Mouse (Mus musculus) midbrain, embryonic 12.5 days (tissue): ENCODE data around the gene Crybg3. TPM values are rescaled to one million over a fixed set of nuclear protein-coding genes. Genes with fewer than 3 reads are reported as not detected.

Experiments used
- ATAC-seq: fragments of 200-750 bp; cut with Nextera tagmentation; 2 replicates; pipeline ENCODE4 v1.8.0; 2017; ENCODE audit warnings: low read depth, moderate TSS enrichment, moderate library complexity; ENCODE audit not compliant: low FRiP score
- H3K27ac ChIP-seq: fragments of 300-500 bp; sonication (generic); replicated peaks from 2 replicates; pipeline ENCODE4 v1.5.1; 2016; ENCODE audit warnings: mild to moderate bottlenecking
- H3K27me3 ChIP-seq: fragments of 300-500 bp; sonication (generic); 2 replicates; pipeline ENCODE4 v1.6.1; 2016; ENCODE audit warnings: mild to moderate bottlenecking
- H3K36me3 ChIP-seq: fragments of 300-500 bp; sonication (generic); 2 replicates; pipeline ENCODE4 v1.6.1; 2016
- H3K4me1 ChIP-seq: fragments of 300-500 bp; sonication (generic); 2 replicates; pipeline ENCODE4 v1.6.1; 2016
- H3K4me2 ChIP-seq: fragments of 300-500 bp; sonication (generic); replicated peaks from 2 replicates; pipeline ENCODE4 v1.6.1; 2016; ENCODE audit warnings: mild to moderate bottlenecking, moderate library complexity
- H3K4me3 ChIP-seq: fragments of 300-500 bp; sonication (generic); 2 replicates; pipeline ENCODE4 v1.5.1; 2016; ENCODE audit warnings: mild to moderate bottlenecking
- H3K9ac ChIP-seq: fragments of 300-500 bp; sonication (generic); replicated peaks from 2 replicates; pipeline ENCODE4 v1.6.1; 2016; ENCODE audit warnings: mild to moderate bottlenecking, moderate library complexity
- H3K9me3 ChIP-seq: fragments of 300-500 bp; sonication (generic); 2 replicates; pipeline ENCODE4 v1.6.1; 2016; ENCODE audit warnings: mild to moderate bottlenecking
- WGBS: fragments of 180-500 bp; shearing (Covaris S2); methylation state at CpG from one replicate; pipeline ENCODE4 v1.1.7; 2016; 5-methylcytosine and 5-hydroxymethylcytosine counted together
- polyA plus RNA-seq: library from polyadenylated mRNA; unstranded; fragments of >200 nt; fragmentation: Nextera tagmentation; extraction: Ambion mirVana; gene quantifications from 2 replicates; pipeline ENCODE4 v1.2.1, GENCODE M21; 2016

The Crybg3 gene
- polyA plus RNA-seq, 1 experiment from 2014 or later, result 5.5 TPM

DNA sequence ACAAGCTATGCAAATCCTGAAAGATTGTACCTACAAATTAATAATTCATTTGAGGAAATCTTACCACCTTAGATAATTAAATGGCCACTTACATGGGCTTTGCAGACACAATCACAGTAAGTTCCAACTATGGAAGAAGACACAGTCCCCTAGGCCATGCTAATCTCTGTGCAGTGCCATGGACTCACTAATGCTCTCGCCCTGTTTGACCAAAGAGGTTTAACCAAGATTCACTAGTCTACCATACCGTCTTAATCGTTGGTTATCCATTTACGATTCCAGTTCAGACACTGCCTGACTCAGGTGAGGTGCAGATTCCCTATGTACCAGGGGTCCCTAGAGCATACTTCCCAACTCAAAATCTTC lies 52.2 kb downstream of the Crybg3 start:
- peak; percentile 39; the same call in 1 of the 2 replicates for ATAC-seq
- H3K27me3 ChIP-seq, result no peaks in the 10 kb centered on the region
- H3K9me3 ChIP-seq, result no peaks in the 10 kb centered on the region
- H3K4me2 ChIP-seq, result no peak overlapping the region
- H3K36me3 ChIP-seq, result no peaks in the 10 kb centered on the region
- H3K9ac ChIP-seq, result no peak overlapping the region
- H3K4me1 ChIP-seq, result peaks cover 14% of the 10 kb centered on the region; the same call in 1 of the 2 replicates
- no peak overlapping the region for H3K4me3 ChIP-seq
- 94% methylated on average over 4 of the region's 4 CpGs for WGBS
- H3K27ac ChIP-seq, result no peak overlapping the region

GRCm38 (mm10) chr16:59547887-59548581 lies 52.7 kb downstream of the Crybg3 start:
- Histone ChIP-seq H3K36me3 (no peaks in the 10 kb centered on the region), H3K9me3 (no peaks in the 10 kb centered on the region), H3K4me1 (peaks cover 14% of the 10 kb centered on the region; the same call in 1 of the 2 replicates), H3K9ac (no peak overlapping the region), H3K4me3 (no peak overlapping the region), H3K4me2 (no peak overlapping the region), H3K27ac (peak overlapping the region; percentile 52; the same call in 1 of the 2 replicates), H3K27me3 (no peaks in the 10 kb centered on the region)
- WGBS, result 71% methylated on average over 14 of the region's 14 CpGs
- peak; percentile 16; the same call in 1 of the 2 replicates for ATAC-seq

GRCm38 (mm10) chr16:59547466-59547865 lies 53.3 kb downstream of the Crybg3 start:
- Histone ChIP-seq H3K27me3 (no peaks in the 10 kb centered on the region), H3K9ac (no peak overlapping the region), H3K4me1 (peaks cover 14% of the 10 kb centered on the region; the same call in 1 of the 2 replicates), H3K27ac (no peak overlapping the region), H3K36me3 (no peaks in the 10 kb centered on the region), H3K4me3 (no peak overlapping the region), H3K9me3 (no peaks in the 10 kb centered on the region), H3K4me2 (no peak overlapping the region)
- peak; percentile 20; the same call in 1 of the 2 replicates for ATAC-seq
- WGBS, result 46% methylated on average over 4 of the region's 4 CpGs

DNA sequence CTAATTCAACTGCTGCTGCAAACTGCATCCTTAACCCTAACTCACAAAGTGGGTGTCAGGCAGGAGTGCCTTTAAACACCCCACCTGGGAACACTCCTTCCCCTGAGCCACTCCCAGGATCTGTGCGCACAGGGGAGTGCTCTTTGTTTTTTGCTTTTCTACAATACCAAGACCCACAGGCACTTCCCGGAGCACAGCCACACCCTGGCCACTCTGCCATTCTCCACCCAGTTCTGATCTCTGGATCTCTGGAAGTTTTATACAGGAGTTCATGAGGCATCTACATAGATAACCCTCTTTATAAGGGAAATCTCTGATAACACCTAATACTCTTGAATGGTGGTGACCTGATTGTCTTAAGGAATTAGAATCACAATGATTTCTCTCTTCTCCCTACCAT lies 55.4 kb downstream of the Crybg3 start:
- ATAC-seq, result no peak
- Histone ChIP-seq H3K9ac (no peak overlapping the region), H3K9me3 (no peaks in the 10 kb centered on the region), H3K27me3 (no peaks in the 10 kb centered on the region), H3K36me3 (no peaks in the 10 kb centered on the region), H3K4me1 (peaks cover 14% of the 10 kb centered on the region; the same call in 1 of the 2 replicates), H3K4me3 (no peak overlapping the region), H3K27ac (no peak overlapping the region), H3K4me2 (no peak overlapping the region)
- WGBS, result 87% methylated on average over 2 of the region's 2 CpGs

DNA sequence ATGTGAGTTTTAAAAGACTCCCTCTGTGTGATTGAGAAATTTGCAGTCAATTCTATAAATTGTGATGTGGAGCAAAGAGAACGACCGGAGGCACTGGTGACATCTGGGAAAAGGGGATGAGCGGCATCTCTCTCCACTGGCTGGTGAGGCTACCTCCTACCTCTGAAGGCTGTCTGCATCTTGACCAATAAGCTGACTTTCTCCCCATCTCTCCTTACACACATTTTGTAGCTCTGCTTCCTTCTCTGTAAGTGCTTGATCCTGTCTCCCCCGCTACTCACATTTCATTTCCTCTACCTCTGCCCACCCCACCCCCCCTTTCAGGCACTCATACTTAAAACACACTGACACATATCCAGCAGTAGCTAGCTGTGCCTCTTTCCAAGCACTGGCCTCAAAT lies 59.4 kb downstream of the Crybg3 start:
- Histone ChIP-seq H3K9me3 (no peaks in the 10 kb centered on the region), H3K9ac (no peak overlapping the region), H3K4me1 (no peaks in the 10 kb centered on the region), H3K27ac (no peak overlapping the region), H3K4me2 (no peak overlapping the region), H3K36me3 (0 out of 2 replicates have a peak, but pooled peaks cover 2% of the 10 kb centered on the region), H3K27me3 (no peaks in the 10 kb centered on the region), H3K4me3 (no peak overlapping the region)
- ATAC-seq, result no peak
- WGBS, result 85% methylated on average over 4 of the region's 4 CpGs

- no peaks in the 10 kb centered on the region for H3K4me1 ChIP-seq
- H3K4me2 ChIP-seq, result no peak overlapping the region
- H3K27me3 ChIP-seq, result no peaks in the 10 kb centered on the region
- WGBS, result 89% methylated on average over 3 of the region's 3 CpGs
- H3K9ac ChIP-seq, result no peak overlapping the region
- no peak overlapping the region for H3K27ac ChIP-seq
- no peak overlapping the region for H3K4me3 ChIP-seq
- no peaks in the 10 kb centered on the region for H3K9me3 ChIP-seq
- no peak for ATAC-seq
- H3K36me3 ChIP-seq, result 0 out of 2 replicates have a peak, but pooled peaks cover 7% of the 10 kb centered on the region
Observed at GRCm38 (mm10) chr16:59540944-59541343, 59.8 kb downstream of the Crybg3 start.

DNA sequence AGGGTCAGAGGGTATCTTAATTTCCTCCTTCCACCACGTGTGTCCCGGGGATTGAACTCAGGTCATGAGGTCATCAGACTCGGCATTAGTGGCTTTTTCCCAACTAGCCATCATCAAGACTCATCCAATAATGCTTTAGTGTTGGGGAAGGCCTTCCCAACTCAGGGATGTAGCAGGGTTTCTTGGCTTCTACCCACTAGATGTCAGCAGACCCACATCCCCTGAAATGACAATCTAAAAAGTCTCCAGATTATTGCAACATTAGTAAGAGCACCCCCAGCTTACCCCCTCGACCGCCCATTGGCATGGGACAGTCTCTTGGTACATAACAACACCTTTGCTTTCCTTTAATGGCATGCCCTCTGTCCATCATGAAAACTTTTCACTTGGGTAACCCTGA lies 65.1 kb downstream of the Crybg3 start:
- ATAC-seq, result no peak
- WGBS, result 86% methylated on average over 5 of the region's 5 CpGs
- Histone ChIP-seq H3K9ac (no peak overlapping the region), H3K27me3 (no peaks in the 10 kb centered on the region), H3K4me2 (no peak overlapping the region), H3K36me3 (0 out of 2 replicates have a peak, but pooled peaks cover 8% of the 10 kb centered on the region), H3K4me1 (no peaks in the 10 kb centered on the region), H3K4me3 (no peak overlapping the region), H3K27ac (no peak overlapping the region), H3K9me3 (no peaks in the 10 kb centered on the region)

DNA sequence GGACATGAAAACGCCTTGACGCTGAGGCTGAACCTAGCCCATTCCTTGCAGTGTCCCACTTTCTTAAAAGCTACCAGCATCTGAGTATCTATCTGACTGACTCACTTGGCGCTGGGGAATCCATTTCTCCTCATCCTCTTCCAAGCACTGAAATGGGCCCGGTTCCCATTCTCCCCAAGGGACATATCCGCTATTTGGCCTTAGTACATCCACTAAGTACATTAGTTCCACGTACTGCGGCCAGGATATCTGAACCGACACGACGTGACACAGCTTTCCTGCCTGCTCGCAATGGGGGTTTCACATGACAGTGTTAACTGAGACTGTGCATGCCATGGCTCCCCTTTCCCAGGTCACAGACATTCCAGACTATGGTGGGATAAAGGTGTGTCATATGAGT lies 66.4 kb downstream of the Crybg3 start:
- Histone ChIP-seq H3K27me3 (no peaks in the 10 kb centered on the region), H3K9me3 (0 out of 2 replicates have a peak, but pooled peaks cover 4% of the 10 kb centered on the region), H3K9ac (no peak overlapping the region), H3K4me1 (no peaks in the 10 kb centered on the region), H3K27ac (no peak overlapping the region), H3K4me3 (no peak overlapping the region), H3K4me2 (no peak overlapping the region), H3K36me3 (peaks cover 16% of the 10 kb centered on the region)
- WGBS, result 94% methylated on average over 11 of the region's 11 CpGs
- ATAC-seq, result no peak

DNA sequence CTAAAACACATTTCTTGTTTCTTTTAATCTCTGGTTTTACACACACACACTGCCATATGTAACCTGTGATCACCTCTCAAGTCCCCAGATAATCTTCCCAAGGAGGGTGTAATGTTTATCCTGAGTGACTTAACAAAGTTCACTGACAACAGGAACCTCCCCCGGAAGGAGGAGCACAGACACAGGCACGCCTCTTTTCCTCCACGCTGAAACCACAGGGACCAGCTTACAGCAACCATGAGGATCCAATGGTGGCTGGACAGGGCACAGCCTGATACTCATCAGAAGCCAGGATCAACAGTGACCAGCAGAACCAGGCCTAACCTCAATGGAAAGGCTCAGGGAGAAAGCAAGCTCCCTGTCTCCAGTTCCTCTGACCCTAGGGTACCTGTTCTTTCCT lies 68.2 kb downstream of the Crybg3 start:
- H3K27ac ChIP-seq, result no peak overlapping the region
- H3K4me1 ChIP-seq, result no peaks in the 10 kb centered on the region
- 0 out of 2 replicates have a peak, but pooled peaks cover 4% of the 10 kb centered on the region for H3K9me3 ChIP-seq
- H3K27me3 ChIP-seq, result no peaks in the 10 kb centered on the region
- no peak for ATAC-seq
- no peak overlapping the region for H3K4me3 ChIP-seq
- H3K36me3 ChIP-seq, result peaks cover 17% of the 10 kb centered on the region
- H3K9ac ChIP-seq, result no peak overlapping the region
- WGBS, result 47% methylated on average over 3 of the region's 3 CpGs
- no peak overlapping the region for H3K4me2 ChIP-seq

DNA sequence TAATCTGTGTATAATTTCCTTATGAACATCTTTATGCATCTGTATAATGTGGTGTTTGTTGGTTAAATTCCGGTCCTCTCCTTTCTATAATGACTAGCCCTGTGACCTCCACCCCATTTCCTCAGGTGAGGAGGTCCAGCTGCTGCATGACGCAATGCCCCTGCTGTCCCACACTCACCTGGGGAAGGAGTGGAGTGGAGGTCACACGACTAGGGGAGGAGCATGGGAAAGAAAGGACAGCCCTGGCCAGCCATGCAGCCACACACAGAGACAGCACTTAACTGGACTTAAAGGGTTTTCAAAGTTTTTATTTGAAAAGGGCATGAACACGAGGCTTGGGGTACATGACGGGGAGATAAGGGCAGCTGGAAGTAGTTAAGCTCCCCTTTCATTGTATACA lies 69.5 kb downstream of the Crybg3 start:
- no peaks in the 10 kb centered on the region for H3K27me3 ChIP-seq
- no peak overlapping the region for H3K4me2 ChIP-seq
- no peaks in the 10 kb centered on the region for H3K4me1 ChIP-seq
- H3K36me3 ChIP-seq, result peaks cover 13% of the 10 kb centered on the region
- H3K4me3 ChIP-seq, result no peak overlapping the region
- ATAC-seq, result no peak
- H3K9ac ChIP-seq, result no peak overlapping the region
- H3K9me3 ChIP-seq, result 0 out of 2 replicates have a peak, but pooled peaks cover 4% of the 10 kb centered on the region
- H3K27ac ChIP-seq, result no peak overlapping the region
- WGBS, result 86% methylated on average over 5 of the region's 5 CpGs

GRCm38 (mm10) chr16:59529570-59529969 lies 71.2 kb downstream of the Crybg3 start:
- H3K36me3 ChIP-seq, result peaks cover 9% of the 10 kb centered on the region
- H3K27me3 ChIP-seq, result no peaks in the 10 kb centered on the region
- no peak overlapping the region for H3K4me3 ChIP-seq
- no peak overlapping the region for H3K4me2 ChIP-seq
- H3K27ac ChIP-seq, result no peak overlapping the region
- no peak for ATAC-seq
- 91% methylated on average over 13 of the region's 13 CpGs for WGBS
- no peak overlapping the region for H3K9ac ChIP-seq
- H3K4me1 ChIP-seq, result no peaks in the 10 kb centered on the region
- H3K9me3 ChIP-seq, result 0 out of 2 replicates have a peak, but pooled peaks cover 4% of the 10 kb centered on the region

DNA sequence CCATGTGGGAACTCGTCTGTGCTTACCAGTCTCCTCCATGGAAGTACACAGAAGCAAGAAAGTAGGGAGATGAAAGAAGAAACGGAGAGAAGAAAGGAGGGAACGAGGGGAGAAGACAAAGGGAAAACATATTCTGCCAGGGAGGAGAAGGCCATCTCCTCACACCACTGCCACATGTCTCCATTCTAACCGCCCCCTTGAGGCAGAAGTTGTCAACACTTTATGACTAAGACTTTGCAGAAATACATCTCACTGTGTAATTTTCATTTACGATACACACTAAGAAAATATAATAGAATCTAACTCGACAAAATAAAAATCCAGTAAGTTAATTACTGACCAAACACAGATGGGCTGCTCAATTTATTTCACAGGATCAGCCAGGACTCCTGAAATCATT lies 73.8 kb downstream of the Crybg3 start:
- Histone ChIP-seq H3K9me3 (0 out of 2 replicates have a peak, but pooled peaks cover 4% of the 10 kb centered on the region), H3K36me3 (peaks cover 9% of the 10 kb centered on the region), H3K27ac (no peak overlapping the region), H3K9ac (no peak overlapping the region), H3K4me3 (no peak overlapping the region), H3K27me3 (no peaks in the 10 kb centered on the region), H3K4me1 (no peaks in the 10 kb centered on the region), H3K4me2 (no peak overlapping the region)
- 80% methylated on average over 6 of the region's 6 CpGs for WGBS
- ATAC-seq, result no peak
